Mouse (Mus musculus) layer of hippocampus, adult 2 months (tissue): ENCODE data around the gene Rpl23. TPM values are rescaled to one million over a fixed set of nuclear protein-coding genes. Genes with fewer than 3 reads are reported as not detected.

ENCODE experiments used
- DNase-seq, 2 experiments: peaks; one replicate each; pipeline ENCODE4 v3.0.0; 2022; ENCODE audit warnings: low spot score in 2 of 2
- H3K27ac ChIP-seq: fragments of 200-600 bp; 2 replicates; pipeline ENCODE4 v1.8.1; 2022
- H3K4me3 ChIP-seq: fragments of 200-600 bp; 2 replicates; pipeline ENCODE4 v1.8.1; 2022; ENCODE audit warnings: mild to moderate bottlenecking
- CTCF ChIP-seq: fragments of 200-600 bp; conservative IDR thresholded peaks from 2 replicates; pipeline ENCODE4 v1.8.1; 2022; ENCODE audit warnings: antibody characterized with exemption, mild to moderate bottlenecking, moderate library complexity
- total RNA-seq, 2 experiments: library from RNA; stranded (reverse); gene quantifications; 2 replicates each; pipeline ENCODE4 v1.2.3; 2021

Gene Rpl23
- total RNA-seq, 2 experiments from 2014 or later, result 361 to 374 TPM

GRCm38 (mm10) chr11:97821401-97822064 lies 39.3 kb upstream of the Rpl23 start:
- no peak for DNase-seq
- Histone ChIP-seq H3K4me3 (no peak overlapping the region), H3K27ac (peak overlapping the region; percentile 28; the same call in 1 of the 2 replicates)
- no peak for TF ChIP-seq CTCF

DNA sequence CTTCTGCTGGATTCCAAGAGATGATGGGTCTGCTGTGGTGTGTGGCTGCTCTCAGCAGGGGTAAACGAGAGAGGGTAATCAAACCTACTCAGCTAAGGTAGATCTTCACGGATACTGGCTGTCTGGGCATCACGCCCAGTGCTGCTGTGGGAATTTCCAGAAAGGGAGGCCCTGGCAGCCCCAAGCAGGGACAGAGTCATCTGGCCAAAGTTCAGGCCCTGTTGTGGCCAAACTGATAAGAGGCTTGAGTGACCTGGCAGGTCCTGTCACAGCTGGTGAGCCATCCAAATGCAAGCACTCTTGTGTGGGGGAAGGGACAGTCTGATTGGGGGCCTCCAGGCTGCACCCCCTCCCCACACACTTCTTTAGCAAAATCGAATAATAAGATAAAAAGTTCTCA lies 38.6 kb upstream of the Rpl23 start:
- no peak for DNase-seq
- TF ChIP-seq CTCF, result no peak
- H3K4me3 ChIP-seq, result no peak overlapping the region
- H3K27ac ChIP-seq, result peak overlapping the region; percentile 21; the same call in 1 of the 2 replicates

DNA sequence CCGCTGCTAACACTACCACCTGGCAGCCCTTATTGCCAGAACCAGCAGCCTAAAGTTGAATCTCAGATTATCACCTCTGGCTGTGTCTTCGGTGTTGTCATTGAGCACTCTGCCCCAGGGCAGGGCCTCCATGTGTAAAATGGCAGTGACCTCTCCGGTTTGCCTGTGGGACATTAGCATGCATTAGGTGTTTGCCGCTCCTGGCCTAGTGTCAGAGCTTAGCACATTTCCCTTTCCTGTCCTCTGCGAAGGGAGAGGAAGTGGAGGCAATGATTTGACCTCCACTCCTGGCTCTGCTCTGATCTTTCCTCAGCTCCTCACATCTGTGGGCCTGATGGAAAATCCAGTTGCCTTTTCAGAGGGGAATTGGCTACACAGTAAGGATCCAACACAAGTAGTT lies 37.7 kb upstream of the Rpl23 start:
- Histone ChIP-seq H3K4me3 (no peak overlapping the region), H3K27ac (peak overlapping the region; percentile 53; the same call in 1 of the 2 replicates)
- no peak for DNase-seq
- no peak for TF ChIP-seq CTCF

GRCm38 (mm10) chr11:97819102-97819501 lies 36.9 kb upstream of the Rpl23 start:
- DNase-seq, result no peak
- no peak overlapping the region for H3K4me3 ChIP-seq
- TF ChIP-seq CTCF, result no peak
- peak overlapping the region; percentile 76 for H3K27ac ChIP-seq

DNA sequence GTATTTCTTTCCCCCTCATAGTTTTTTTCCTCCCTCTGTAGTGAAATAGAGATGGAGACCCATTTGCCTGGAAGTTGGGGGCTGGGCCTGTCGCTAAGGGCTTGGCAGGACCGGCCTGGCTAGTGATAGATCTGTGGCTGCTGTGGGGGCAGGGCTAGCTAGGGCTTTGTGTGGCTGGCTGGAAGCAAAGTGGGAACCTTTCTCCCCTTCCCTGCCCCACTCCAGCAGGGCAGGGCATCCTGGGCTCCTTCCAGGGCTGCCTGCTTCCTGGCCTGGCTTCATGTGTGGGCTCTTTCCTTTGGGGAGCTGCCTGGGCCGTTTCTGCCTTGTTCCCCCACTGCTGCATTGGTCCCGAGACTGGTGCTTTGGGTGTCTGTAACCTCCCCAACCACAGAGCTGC lies 36.3 kb upstream of the Rpl23 start:
- Histone ChIP-seq H3K4me3 (no peak overlapping the region), H3K27ac (peak overlapping the region; percentile 76)
- DNase-seq, result peak; percentile 41 to 67
- no peak for TF ChIP-seq CTCF

- no peak overlapping the region for H3K4me3 ChIP-seq
- no peak for TF ChIP-seq CTCF
- no peak for DNase-seq
- H3K27ac ChIP-seq, result peak overlapping the region; percentile 76; the same call in 1 of the 2 replicates
These were observed 35.8 kb upstream of the Rpl23 start for GRCm38 (mm10) chr11:97818003-97818402.

DNA sequence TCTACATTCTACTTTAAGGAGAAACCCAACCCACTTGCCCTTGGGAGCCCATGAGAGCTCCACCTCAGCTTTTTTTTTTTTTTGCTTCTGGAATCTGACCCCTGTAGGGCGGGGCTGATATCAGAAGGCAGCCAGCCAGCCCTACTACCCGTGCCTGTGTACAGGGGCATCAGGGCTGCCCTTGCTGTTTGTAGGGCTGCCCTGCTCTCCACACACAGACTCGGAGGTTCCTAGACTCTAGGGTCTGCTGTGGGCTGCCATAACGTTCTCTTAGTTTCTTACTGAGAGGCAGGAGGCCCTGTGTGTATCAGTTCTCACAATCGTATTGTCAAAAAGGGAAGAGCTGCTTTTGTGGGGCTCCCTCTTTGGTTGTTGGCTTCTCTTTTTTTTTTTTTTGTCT lies 35.1 kb upstream of the Rpl23 start:
- no peak for DNase-seq
- TF ChIP-seq CTCF, result no peak
- peak overlapping the region; percentile 76; the same call in 1 of the 2 replicates for H3K27ac ChIP-seq
- H3K4me3 ChIP-seq, result no peak overlapping the region

DNA sequence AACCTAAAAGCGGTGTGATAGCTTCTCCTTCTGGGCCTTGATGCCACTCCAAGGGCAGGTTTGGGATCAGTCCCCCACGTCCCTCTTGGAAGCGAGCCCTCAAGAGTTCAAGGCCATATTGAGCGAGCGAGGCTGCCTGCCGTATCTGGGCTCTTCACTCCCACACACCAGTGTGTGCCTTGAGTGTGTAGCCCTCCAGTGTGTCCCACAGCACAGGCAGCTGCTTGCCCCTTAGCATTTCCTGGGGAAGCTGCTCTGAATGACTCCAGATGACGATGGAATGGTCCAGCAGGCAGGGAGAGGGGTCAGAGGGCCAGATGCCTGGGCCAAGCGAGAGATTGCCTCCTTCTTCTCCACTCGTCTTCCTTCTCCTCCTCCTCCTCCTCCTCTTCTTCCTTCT lies 34.7 kb upstream of the Rpl23 start:
- Histone ChIP-seq H3K4me3 (no peak overlapping the region), H3K27ac (peak overlapping the region; percentile 76; the same call in 1 of the 2 replicates)
- no peak for DNase-seq
- no peak for TF ChIP-seq CTCF

DNA sequence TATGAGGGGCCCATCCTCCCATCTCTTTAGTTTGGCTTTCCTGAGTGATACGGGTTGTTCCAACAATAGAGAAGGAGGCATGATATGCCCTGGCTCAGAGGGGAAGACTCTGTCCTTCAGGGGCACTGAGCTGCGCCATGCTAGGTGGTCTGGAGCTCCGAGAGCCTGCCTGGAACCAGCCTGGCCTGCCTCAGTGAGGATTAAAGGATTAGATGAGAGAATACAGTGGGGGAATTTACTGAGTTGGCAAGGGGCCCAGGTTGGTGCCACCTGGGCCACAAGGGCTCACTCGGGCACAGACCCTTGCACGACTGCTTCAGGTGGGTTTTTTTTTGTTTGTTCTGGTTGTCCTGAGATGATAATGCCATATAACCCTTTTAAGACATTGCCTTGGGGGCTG lies 33.9 kb upstream of the Rpl23 start:
- no peak overlapping the region for H3K4me3 ChIP-seq
- no peak for DNase-seq
- no peak for TF ChIP-seq CTCF
- no peak overlapping the region for H3K27ac ChIP-seq

GRCm38 (mm10) chr11:97815736-97816135 lies 33.5 kb upstream of the Rpl23 start:
- no peak for DNase-seq
- Histone ChIP-seq H3K4me3 (no peak overlapping the region), H3K27ac (no peak overlapping the region)
- TF ChIP-seq CTCF, result no peak

DNA sequence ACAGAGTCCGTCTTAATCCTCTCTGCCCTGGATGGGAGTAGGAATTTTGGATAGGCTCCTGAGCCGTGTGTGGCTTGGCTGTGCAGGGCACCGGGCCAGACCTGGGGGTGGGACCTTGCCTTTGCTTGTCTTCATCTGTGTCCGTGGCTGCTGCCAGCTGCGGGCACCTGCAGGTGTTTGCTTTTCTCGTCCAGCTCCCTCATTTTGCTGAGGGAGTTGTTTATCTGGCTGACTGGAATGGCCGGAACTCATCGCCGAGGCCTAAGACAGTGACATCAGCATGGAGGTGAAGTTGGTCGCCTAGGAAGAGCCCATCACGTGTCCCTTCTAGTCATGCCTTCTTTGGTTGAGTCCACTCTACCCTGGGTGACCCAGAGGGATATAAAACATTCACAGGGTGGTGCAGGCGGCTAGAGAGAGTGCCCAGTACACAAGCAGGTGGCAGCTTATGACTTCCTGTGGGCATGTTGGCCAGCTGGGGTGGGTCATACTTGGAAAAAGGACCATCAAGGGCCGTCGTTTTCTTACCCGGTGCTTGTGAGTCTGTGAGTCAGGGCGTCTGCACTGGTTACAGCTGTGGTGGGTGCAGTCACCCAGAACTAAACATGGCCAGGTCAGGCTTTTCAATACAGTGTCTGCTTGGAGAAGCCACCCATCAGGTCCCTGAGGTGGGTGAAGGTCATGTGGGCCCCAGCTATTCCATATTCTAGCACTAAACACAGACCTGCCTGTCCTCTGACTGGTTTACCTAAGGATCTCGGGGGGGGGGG lies 31.7 kb upstream of the Rpl23 start:
- H3K27ac ChIP-seq, result peak overlapping the region; percentile 93; the same call in 1 of the 2 replicates
- no peak for DNase-seq
- no peak for TF ChIP-seq CTCF
- no peak overlapping the region for H3K4me3 ChIP-seq

- H3K4me3 ChIP-seq, result peak overlapping the region; percentile 44; the same call in 1 of the 2 replicates
- no peak for TF ChIP-seq CTCF
- H3K27ac ChIP-seq, result peak overlapping the region; percentile 93
- DNase-seq, result no peak
These were observed 30.8 kb upstream of the Rpl23 start for GRCm38 (mm10) chr11:97813085-97813484.

DNA sequence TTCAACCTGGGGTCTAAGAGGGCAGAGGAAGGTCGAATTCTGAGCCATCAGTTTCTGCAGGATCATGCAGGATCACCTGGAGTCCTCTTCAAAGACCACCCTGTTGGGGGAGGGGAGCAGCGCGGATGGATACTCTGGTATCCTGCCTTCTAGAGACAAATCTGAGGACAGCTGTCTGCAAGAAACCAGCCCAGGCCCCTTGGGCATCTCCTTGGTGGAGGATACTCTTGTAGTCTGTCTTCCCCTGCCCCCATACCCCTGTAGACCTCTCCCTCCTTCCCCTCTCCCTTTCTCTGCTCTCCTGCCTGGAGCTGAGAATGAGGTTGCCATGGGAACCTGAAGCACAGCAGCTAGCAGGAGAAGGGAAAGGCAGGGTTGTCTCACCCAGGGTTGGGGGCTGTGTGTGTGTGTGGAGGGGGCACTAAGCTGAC lies 30.3 kb upstream of the Rpl23 start:
- no peak for TF ChIP-seq CTCF
- Histone ChIP-seq H3K4me3 (peak overlapping the region; percentile 44), H3K27ac (peak overlapping the region; percentile 93)
- peak; percentile 46 to 61 for DNase-seq
